Mouse (Mus musculus) mature B cell (primary cell): ENCODE results near the gene Msi2.

Experiments
- in situ Hi-C: fragments of 300-500 bp; cut with MboI; formaldehyde crosslinking; loops from 2 replicates; pipeline ENCODE4 v1.14.3; 2019

The Msi2 gene

DNA sequence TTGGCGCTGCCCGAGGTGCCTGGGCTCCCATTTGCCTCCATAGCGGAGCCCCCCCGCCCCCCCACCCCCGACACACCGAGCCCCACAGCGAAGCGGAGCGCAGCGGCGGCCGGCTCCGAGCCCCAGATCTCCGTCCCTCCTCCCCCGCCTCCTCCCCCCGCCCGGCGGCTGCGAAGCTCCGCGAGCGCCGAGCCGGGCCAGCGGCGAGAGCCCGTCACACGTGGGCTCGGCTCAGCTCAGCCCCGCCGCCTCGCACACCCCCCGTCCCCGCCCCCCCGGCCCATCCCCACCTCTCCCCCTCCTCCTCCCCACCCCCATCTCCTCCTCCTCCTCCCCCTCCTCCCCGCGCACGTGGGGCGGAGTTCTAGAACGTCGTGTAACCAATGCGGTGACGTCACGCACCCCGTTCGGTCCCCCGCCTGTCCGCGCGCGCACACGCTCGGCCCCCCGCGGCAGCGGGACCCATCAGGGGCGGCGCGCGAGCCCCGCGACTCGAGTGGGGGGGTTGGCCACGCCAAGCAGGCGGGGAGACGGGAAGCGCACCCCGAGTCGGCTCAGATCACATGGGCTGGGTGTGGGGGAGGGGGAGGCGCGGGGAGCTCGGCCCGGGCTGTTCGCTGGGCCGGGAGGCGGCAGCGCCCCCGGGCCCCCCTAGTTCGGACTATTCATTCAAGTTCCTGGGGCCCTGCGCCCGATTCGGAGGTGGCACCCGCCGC lies at the start of gene Msi2:
Gene Msi2, minus strand, starts transcription at position 464 of the 716 bp plus-strand sequence.
- in situ Hi-C loops, result no loop called here

DNA sequence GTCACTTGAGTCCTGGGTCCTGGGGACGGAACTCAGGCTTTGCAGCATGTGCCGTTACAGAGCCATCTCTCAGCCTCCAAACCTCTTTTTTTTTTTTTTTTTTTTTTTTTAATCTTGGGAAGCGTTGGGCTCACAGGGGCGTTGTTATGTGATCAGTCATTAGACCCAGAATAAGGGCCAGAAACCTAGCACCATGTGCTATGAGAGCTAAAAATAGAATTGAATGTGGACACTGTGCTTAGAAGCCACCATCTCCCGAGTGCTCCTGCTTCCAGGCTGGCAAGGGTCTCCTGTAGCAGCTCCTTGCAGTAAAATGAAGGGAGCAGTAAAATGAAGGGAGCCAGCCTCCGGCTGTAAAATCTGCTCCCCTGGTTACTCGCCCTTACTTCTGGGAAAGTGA lies 47.3 kb upstream of the Msi2 start:
- in situ Hi-C loops, result no loop called here

- in situ Hi-C loops, result no loop called here
Observed at GRCm38 (mm10) chr11:88763371-88763770, 45.1 kb upstream of the Msi2 start.

DNA sequence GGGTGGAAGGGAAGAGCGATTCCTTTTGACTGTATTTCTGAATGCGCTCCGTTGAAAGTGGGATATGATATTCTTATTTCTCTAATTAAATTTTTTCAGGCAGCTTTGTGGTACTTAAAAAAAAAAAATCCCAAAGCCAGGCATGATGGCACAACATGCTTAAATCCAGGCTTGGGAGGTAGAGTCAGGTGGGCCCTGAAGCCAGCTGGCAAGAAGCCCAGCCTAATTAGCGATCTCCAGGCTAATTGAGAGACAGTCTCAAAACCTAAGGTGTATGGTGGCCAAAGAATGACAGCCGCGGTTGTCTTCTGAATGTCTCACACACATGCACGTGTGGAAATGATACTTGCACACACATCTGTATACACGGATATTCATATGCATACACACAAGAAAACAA lies 41.2 kb upstream of the Msi2 start:
- in situ Hi-C loops, result no loop called here

- in situ Hi-C loops, result no loop called here
Observed at GRCm38 (mm10) chr11:88758402-88758801, 40.1 kb upstream of the Msi2 start.

GRCm38 (mm10) chr11:88745306-88745705 lies 27.0 kb upstream of the Msi2 start:
- in situ Hi-C loops, result no loop called here

- in situ Hi-C loops, result no loop called here
Observed at GRCm38 (mm10) chr11:88739574-88740295, 21.4 kb upstream of the Msi2 start.

- in situ Hi-C loops, result no loop called here
Observed at GRCm38 (mm10) chr11:88729363-88729762, 11.1 kb upstream of the Msi2 start.

- in situ Hi-C loops, result no loop called here
Observed at GRCm38 (mm10) chr11:88728508-88728890, 10.2 kb upstream of the Msi2 start.

DNA sequence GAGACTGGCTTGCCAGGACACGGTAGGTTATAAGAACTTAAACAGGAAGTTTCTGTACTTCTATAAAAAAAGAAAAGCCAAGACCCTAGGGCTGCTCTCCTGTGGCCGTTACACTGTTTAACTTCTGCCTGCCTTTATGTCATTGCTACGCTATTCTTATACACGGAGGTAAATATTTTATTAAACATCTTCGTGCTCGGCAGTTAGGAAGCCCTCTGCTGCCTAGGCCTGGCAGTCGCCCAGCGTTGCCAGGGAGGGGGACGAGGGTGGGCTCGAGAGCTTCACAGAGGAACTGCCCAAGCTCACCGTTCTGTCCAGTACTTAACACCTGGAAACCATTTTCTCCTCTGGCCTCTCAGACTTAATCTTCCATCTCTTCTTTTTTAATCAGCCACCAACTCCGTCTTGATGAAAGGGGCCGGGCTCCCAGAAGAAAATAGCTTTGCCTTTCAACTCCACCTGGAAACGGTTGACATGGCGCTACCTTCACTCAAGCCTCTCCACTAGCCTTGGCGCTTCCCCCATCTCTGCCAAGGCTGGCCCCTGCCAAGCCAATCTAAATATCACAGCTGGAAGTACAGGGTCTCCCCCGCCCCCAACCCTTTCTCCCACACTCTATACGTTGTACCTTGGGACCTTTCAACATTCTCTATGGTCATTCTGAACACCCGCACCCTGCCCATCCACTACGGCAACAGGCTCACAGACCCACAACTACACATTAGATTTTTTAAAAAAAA lies 9.6 kb upstream of the Msi2 start:
- in situ Hi-C loops, result no loop called here

GRCm38 (mm10) chr11:88721144-88721636 lies 2.9 kb upstream of the Msi2 start:
- in situ Hi-C loops, result no loop called here

DNA sequence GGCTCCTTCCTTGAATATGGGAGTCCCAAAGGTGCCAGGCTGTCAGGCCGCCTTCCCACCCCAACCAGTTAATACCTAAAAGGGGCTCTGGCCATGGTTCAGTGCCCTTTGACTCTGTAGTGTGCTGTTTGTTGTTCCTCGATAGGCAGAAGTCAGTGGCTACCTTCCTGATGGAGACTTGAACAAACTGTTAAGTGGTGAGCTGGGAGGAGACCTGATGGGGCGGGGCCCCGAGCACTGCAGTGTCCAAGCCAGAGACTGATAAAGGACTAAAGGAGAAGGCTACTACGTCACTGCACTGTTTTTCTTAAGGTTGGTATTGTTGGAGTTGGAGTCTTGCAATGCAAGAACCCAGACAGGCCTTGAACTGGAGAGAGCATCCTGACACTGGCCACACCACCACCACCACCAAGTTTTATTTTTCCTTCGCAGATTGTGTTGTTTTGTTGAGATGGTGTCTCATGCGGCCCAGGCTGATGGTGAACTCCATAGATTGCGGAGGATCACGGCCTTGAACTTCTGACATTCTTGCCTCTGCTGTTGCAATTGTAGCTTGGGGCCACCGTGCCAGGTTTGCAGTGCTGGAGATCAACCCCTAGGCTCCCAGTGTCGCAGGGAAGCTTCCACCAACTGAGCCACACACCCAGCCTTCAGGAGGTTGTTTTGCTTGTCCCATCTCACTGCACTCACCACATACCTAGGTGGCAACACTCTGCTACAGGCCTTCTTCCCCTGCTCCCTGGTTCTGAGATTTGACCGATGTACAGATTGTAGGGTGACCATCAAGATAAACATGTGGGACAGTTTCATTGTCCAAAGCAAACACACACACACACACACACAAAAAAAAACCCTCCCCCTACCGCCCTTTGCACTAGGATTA lies 2.2 kb upstream of the Msi2 start:
- in situ Hi-C loops, result no loop called here

- in situ Hi-C loops, result no loop called here
Observed at GRCm38 (mm10) chr11:88719601-88720000, 1.3 kb upstream of the Msi2 start.

DNA sequence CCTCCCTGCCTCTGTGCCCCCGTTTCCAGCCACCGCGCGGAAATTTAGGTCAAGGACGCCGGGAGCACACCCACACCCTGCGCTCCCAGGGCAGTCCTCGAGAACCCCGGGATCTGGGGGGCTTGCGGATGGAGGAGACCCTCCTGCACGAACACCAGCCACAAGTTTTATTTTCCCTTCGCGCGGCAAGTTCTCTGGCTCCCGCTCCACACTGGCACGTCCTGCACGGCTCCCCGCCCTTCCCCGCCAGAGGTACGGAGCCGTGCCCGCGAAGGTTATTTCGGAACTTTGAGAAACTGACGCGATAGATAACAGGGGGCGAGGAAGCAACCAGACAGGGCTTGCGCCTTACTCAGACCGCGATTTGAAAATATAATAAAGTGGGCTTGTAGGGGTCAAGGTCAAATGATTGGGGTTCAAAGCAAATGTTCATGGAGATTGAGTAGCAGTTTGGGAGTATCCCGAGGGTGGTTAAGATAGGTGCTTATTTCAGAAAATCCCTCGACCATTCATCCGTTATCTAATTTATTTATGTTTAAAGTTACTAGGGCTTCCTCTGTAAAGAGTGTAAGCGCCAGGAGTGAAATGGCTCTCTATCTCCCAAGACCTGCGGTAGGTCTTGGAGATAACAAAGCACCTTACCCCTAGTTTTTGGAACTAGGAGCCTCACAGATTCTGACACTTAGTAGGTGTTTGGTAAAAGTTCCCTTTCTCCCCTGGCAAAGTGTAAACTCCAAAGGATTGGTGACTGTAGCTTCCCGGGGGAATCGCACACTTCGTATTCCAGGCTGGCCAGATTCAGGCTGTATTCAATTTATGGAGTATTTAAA lies 668 bp upstream of the Msi2 start:
- in situ Hi-C loops, result no loop called here

DNA sequence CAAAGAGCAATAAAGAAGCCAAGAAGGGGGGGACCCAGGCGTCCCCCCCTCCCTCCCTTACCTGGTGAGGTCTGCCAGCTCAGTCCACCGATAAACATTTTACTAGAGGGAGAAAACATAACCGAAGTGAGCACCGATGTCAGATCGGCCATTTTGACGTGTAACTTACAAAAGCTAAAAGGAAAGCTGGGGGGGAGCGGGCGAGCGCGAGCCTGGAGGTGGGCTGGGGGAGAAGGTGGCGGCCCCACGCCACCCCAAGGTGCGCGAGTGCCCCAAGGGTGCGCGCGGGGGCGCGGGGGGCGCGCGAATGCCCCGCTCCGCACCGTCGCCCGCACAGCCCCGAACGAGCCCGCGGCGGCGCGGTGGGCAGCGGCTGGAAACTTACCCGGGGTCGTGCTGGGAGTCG lies 666 bp downstream of the Msi2 start:
- in situ Hi-C loops, result no loop called here

DNA sequence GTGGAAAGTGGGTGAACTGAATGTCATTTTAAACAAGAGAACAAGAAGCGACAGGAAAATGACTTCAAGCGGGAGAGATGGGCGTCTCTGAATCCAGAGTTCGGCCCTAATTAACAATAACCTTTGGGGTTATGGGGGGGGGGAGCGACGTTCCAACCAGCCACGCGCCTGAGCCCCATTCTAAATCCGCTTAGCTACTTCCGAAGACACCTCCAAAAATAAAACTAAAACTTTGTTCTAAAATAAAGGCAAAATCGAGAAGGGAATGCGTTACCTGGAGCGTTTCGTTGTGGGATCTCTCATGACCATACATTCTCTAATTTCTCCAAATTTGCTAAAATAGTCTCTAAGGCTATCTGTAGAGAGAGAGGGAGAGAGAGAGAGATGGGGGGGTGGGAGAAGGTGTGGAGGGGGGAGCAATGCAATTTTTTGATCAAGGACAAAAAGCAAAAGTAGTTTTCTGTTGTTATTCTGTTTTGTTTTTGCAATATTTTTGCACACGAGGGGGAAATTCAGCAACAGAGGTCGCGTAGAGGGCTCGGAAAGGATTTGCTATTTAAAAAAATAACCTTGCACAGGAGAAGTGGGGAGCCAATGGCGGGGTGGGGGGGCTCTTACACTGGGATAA lies 1.2 kb downstream of the Msi2 start:
- in situ Hi-C loops, result no loop called here

DNA sequence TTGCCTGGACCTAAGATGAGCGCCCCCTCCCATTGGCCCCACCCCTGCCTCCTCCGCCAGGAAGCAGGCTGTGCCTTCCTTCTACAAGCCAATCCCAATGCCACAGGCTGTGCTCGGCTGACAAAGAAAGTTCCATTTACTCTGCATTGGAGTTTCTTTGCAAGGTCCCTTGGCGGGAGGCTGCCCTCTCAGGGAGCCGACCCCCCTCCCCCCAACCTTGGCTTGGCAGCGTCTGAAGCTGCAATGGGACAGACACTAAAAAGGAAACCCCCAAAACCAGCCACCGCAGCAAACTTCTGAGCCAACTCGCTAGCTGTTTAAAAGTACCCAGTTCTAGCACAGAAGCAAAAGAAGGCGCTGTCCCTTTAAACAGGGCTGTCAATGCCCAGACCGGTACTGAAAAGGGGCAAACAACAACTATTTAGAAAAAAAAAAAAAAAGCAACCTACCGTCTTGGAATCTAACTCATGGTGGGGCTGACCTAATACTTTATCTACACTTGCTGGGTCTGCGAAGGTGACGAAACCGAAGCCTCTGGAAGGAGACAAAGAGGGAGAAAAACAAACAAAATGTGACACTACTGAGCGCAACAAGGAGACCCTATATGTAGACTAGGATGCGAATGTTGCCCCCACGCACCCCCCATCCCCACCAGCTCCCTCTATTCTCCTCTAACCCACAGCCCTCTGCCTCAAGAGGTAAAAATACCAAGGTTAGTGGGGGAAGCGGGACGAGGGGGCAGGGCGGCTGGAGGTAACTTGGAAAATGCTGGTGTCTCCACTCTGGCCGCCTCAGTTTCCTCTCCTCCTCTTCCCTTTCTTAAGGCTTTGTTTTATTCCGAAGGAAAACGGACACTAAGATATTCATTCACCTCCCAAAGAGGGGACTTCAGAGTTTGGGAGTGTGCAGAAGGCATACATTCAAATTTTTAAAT lies 2.0 kb downstream of the Msi2 start:
- in situ Hi-C loops, result no loop called here

- in situ Hi-C loops, result no loop called here
Observed at GRCm38 (mm10) chr11:88715299-88715698, 3.0 kb downstream of the Msi2 start.

DNA sequence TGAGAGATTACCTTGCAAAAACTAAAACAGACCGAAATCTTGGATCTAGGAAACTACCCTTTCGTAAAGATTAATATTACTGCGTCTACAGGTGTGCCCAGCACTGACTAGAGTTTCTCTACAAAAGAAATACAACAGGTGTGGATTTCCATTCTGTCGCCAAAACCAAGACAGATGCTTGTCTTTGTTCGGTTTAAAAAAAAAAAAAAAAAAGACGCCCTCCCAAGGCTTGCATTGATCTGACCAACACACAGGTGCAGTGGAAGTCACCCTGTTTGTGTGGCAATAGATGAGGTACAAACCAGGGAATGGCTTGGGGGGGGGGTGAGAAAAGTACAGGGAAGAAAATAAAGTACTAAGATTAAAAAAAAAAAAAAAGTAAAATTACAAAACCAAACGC lies 4.2 kb downstream of the Msi2 start:
- in situ Hi-C loops, result no loop called here
